Mouse (Mus musculus): ENCODE measurements at regions not wholly inside any gene's neighbourhood (a gene's known extent, or its start where the extent isn't known, plus 50 kb on each side); places are given as distances from the start of the nearest gene placed in this dataset.
"Not testable (repeated sequence)": the region's sequence is repeated elsewhere in the genome, so short reads cannot be mapped to it uniquely, and the experiment has no call there.

DNA sequence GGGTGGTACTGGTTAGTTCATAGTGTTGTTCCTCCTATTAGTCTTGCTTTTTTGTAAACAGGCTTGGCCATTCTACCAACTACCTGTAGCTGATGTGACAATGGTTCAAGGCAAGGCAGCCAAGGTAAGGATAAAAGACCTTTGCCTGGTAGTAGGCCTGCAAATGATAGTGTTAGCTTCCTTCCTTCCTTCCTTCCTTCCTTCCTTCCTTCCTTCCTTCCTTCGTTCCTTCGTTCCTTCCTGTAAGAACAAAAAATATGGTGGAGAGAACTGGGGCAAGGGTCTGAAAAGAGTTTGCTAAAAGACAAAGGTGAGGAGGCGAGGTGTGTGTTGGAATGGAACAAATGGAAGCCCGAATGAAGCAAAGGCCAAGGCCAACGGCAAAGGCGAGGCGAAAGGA is 84.8 kb upstream of the Ezh2 start:
- not testable (repeated sequence) for DNase-seq (ENCODE audit: extremely low read depth, low read depth)

DNA sequence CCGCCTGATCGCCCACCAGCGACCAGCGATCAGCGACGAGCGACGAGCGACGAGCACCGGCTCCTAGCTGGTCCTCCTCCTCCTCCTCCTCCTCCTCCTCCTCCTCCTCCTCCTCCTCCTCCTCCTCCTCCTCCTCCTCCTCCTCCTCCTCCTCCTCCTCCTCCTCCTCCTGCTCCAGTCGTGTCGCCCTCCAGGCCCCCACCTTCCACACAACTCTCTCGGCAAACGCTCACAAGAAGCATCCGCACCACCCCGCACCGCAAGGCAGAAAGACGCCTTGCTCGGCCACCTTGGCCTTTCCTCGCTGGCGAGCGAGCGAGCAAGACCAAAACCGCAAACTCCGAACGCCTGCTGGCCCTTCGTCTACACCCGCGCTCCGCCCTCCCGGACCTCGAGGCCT is 77.6 kb upstream of the Ezh2 start:
- DNase-seq (ENCODE audit: extremely low read depth, low read depth), result not testable (repeated sequence)

DNA sequence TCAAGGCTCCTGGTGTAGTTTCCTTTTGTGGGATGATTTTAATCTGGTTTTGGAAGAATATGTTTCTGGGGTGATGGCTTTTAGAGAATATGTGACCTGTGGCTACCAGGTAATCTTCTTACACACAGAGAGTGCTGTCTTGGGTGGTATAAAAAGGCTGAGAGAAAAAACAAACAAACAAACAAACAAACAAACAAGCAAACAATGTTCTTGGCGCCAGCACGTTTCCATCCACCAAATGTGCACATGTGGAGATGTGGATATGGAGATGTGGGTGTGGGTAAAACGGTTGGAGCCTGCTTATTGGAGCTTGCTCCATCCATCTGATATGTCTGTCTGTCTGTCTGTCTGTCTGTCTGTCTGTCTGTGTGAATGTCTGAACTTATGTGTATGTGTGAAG is 57.7 kb upstream of the Ezh2 start:
- not testable (repeated sequence) for DNase-seq (ENCODE audit: extremely low read depth, low read depth)

DNA sequence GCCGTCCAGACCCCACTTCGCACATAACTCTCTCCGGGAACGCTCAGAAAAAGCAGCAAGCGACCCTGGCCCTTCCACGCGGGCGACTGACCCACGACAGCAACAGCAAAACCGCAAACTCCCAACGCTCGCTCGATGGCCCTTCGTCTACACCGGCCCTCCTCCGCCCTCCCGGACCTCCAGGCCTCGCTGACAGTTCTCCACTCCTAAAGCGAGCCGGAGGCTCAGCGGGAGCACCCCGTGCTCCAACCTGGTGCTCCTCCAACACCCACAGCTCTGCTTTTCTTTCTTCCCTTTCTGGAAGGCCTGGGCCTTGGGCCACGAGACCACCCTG is 56.2 kb upstream of the Ezh2 start:
- DNase-seq (ENCODE audit: extremely low read depth, low read depth), result not testable (repeated sequence)

DNA sequence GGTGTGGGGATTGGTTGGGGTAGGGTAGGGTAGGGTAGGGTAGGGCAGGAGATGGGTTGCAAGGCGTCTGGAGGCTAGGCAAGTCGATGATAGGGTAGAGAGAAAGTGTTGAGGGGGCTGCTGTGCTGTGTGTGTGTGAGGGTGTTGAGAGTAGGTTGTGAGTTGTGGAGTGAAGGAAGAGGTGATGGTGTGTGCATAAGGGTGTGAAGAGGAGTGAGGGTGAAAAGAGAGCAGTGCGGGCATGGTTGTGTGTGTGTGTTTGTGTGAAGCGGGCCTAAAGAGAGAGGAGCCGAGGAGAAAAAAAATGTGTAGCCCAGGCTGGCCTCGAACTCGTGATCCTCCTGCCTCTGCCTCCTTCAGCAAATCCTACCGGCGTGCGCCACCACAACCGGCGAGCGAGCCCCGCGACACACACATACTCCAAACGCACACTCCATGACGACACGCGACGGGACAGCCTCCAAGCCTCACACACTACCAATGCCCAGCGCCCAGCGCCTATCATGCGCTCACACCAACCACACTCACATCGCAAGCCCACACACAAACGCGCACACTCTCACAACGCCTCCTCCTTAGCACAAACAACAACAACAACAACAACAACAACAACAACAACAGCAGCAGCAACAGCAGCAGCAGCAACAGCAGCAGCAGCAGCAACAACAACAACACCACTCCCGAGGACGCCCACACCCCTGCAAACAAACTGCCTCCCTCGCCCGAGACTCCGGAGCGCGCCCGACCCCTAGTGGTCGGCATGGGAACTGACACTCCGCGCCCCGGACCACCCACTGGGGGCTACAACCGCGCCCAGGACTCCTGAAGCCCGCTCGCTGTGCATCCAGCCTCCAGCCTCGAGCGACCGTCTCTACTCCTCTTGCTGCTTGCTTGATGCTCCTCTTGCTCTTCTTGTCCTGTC is 55.6 kb upstream of the Ezh2 start:
- DNase-seq (ENCODE audit: extremely low read depth, low read depth), result peak; percentile 98

DNA sequence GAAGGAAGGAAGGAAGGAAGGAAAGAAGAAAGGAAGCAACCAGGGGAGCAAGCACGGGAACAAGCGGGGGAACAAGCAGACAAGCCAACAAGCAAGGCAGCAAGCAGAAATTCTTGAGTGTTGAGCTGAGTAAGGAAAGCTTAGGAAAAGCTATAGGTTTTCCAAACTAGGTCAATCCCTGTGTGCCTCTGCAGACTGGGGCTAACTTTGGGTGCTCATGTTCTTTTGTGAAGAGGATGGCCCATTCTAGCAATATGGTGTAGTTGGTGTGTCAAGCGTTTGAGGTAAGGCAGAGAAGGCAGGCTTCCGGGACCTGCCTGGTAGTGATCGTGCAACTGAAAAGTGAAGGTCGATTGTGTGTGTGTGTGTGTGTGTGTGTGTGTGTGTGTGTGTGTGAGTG is 54.8 kb upstream of the Ezh2 start:
- DNase-seq (ENCODE audit: extremely low read depth, low read depth), result peak; percentile 58

DNA sequence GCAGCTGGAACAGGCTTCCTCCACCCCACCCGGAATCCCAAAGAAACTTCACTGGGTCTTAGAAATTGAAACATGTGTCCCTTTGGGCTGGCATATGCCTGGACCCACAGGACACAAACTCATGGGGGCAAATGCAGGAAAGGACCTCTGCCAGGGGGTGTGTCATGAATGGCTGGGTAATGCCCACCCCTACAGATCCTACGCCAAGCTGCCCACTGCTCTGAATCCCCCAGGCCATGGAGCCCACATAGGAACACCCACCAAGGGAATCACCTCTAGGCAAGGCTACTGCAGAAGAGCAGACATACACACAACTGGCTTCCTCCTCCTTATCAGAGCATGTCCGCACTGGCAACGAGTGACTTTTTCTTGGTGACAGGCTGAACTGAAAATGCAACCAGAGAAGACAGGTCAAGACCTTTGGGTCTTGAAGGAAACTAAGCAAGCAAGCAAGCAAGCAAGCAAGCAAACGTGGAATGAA is 54.4 kb upstream of the Ezh2 start:
- DNase-seq (ENCODE audit: extremely low read depth, low read depth), result peak; percentile 76

DNA sequence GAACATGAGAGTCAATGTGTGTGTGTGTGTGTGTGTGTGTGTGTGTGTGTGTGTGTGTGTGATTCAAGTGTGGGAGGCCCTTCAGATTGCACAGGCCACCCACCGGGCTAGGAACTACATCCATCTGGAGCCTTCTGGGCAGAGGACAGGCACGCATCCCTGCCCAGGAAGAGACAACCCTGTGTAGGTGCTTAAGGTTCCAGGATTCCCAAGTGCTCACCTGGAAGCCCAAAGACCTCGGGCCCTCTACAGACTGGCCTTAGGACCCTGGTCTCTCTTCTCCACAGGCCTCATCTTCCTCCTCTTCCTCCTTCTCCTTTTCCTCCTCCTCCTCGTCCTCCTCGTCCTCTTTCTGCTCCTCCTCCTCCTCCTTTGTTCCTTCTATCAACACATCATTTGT is 53.8 kb upstream of the Ezh2 start:
- DNase-seq (ENCODE audit: extremely low read depth, low read depth), result no peak

DNA sequence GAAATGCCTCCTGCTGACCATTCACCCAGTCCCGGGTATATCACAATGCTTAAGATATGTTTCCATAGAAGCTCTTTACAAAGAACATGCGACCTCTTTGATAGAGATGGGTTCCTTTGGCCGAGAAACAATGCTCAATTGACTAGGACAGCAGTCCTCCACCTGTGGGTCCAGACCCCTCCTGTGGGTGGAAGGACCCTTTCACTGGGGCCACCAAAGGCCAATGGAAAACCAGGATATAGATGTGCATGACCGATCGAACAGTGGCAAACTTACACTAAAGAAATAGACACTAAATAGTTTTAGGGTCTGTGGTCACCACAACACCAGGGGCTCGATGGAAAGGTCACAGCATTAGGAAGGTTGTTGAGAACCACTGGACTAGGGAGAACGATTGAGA is 53.2 kb upstream of the Ezh2 start:
- DNase-seq (ENCODE audit: extremely low read depth, low read depth), result no peak

DNA sequence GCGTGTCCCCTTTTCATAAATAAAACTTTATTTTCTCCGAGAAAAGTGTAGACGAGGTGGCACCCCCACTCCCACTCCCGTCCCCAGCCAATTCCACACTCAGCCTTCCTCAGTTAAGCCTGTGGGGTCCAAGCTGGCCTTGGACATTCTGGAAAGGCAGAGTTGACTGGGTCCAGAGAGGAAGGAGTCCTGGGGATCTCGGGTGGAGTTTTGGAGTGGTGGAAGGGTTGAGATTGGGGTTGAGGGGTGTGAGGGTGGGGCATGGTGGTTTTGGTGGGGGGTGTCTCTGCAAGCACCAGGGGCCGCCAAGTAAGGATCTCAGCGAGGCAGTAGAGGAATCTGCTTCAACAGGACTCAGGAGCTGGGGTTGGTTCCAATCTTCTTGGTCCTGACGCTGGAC is 52.7 kb upstream of the Ezh2 start:
- DNase-seq (ENCODE audit: extremely low read depth, low read depth), result no peak

DNA sequence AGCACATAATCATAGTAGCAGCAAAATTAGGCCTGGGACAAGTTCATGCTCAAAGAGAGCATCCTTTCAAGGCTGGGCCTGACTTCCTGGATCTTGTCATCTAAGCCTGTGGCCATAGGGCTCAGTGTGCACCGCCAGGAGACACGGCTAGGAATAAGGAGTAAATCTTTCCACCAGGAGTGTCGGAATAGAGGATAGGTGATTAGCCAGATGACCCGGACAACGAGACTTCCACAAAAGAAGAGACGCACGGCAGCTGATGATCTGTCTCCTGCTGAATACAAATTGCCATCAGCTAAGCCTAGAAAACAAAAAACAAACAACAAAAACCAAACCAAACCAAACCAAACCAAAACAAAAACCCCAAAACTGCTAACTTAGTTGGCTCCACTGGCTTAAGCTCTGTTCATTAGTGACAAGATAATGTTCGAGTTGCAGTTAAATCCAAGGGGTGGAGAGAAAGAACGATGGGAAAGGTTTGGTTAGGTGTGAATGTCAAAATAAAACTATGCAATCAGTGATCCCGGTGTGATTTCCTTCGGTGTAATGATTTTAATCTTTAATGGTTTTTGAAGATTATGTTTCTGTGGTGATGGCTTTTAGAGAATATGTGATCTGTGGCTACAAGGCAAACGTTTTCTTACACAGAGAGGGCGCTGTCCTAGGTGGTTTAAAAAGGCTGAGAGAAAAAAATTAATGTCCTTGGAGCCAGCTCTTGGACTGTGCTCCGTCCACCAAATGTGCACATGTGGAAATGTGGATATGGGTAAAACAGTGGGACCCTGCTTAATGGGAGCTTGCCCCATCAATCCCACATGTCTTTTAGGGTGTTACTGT is 51.8 kb upstream of the Ezh2 start:
- DNase-seq (ENCODE audit: extremely low read depth, low read depth), result no peak

DNA sequence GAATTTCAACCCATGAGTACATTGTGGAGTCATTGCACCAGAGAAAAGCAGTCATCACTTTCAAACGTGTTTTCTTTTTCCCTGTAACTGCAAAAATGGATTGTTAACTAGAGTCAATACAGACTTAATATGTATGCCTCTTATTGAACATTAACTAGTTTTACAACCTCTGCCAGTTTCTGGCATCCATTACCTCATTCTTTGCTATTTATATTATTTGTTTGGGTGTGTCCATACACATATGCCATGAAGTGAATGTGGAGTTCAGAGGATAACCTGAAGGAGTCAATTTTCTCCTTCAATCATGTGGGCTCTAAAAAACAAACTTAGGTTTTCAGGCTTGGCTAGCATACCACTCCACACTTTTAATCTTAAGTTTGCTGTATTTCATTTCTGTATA is 50.9 kb upstream of the Ezh2 start:
- no peak for DNase-seq (ENCODE audit: extremely low read depth, low read depth)
